Mouse (Mus musculus) spleen, adult 2 months (tissue): ENCODE data around the gene Mast1. TPM values are rescaled to one million over a fixed set of nuclear protein-coding genes. Genes with fewer than 3 reads are reported as not detected.

Experiments used
- DNase-seq, 2 experiments: peaks; one replicate each; pipeline versions ENCODE4 v3.0.0 to v3.0.0-alpha.2; 2012 to 2021; ENCODE audit warnings: low spot score in 2 of 2, low read depth in 1 of 2
- H3K27ac ChIP-seq: fragments of 200-500 bp; 2 replicates; pipeline ENCODE4 v1.5.1; 2012; ENCODE audit warnings: low read length, inconsistent platforms; ENCODE audit not compliant: insufficient read depth
- H3K27me3 ChIP-seq: fragments of 200-500 bp; 2 replicates; pipeline ENCODE4 v1.6.1; 2012; ENCODE audit warnings: mild to moderate bottlenecking, moderate library complexity, low read length, inconsistent platforms; ENCODE audit not compliant: control insufficient read depth, insufficient read depth
- H3K36me3 ChIP-seq: fragments of 200-500 bp; 2 replicates; pipeline ENCODE4 v1.6.1; 2012; ENCODE audit warnings: mild to moderate bottlenecking, low read length, inconsistent platforms; ENCODE audit not compliant: control insufficient read depth, insufficient read depth
- H3K4me1 ChIP-seq: fragments of 200-500 bp; 2 replicates; pipeline ENCODE4 v1.6.1; 2011; ENCODE audit warnings: inconsistent platforms; ENCODE audit not compliant: control insufficient read depth, insufficient read depth, insufficient read length
- H3K4me3 ChIP-seq: fragments of 200-500 bp; 2 replicates; pipeline ENCODE4 v1.5.1; 2011; ENCODE audit warnings: mild to moderate bottlenecking, inconsistent platforms; ENCODE audit not compliant: insufficient read depth, insufficient read length; ENCODE audit errors: extremely low read depth
- CTCF ChIP-seq: fragments of 200-500 bp; IDR thresholded peaks from 2 replicates; pipeline ENCODE4 v1.5.1; 2011; ENCODE audit warnings: mild to moderate bottlenecking, inconsistent platforms; ENCODE audit not compliant: insufficient read depth, insufficient read length, insufficient replicate concordance; ENCODE audit errors: extremely low read depth
- POLR2A ChIP-seq: fragments of 200-500 bp; IDR thresholded peaks from 2 replicates; pipeline ENCODE4 v1.6.1; 2011; ENCODE audit warnings: low read depth, low read length, inconsistent platforms
- WGBS: fragments of 180-500 bp; shearing (Covaris S2); methylation state at CpG from one replicate; pipeline ENCODE4 v1.1.7; 2018; 5-methylcytosine and 5-hydroxymethylcytosine counted together
- polyA plus RNA-seq: library from polyadenylated mRNA; depleted of rRNA; stranded (reverse); fragments of >200 nt; gene quantifications from 2 replicates; pipeline ENCODE4 v1.2.3, GENCODE M21; 2012

Mast1 gene
- polyA plus RNA-seq, 1 experiment = 0.70 TPM

DNA sequence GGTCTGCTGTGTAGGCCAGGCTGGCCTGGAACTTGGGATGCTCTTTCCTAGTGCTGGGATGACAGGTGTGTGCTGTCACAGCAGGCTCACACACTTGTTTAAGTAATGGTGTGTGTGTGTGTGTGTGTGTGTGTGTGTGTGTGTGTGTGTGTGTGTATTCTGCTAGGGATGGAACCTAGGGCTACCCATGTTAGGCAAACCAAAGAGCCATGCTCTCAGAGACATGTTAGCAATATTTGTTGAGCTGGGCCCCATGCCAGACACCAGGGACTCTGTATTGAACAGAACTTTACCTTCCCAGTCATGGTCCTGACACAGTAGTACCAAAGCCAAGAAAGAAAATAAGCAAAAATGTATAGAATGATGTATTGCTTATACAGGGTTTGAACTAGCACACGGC is 9.6 kb downstream of the Mast1 start:
- DNase-seq = no peak
- Histone ChIP-seq H3K27me3 (peaks cover 4% of the 10 kb centered on the region), H3K36me3 (no peaks in the 10 kb centered on the region), H3K4me3 (no peak overlapping the region), H3K4me1 (peaks cover 6% of the 10 kb centered on the region; the same call in 1 of the 2 replicates), H3K27ac (no peak overlapping the region)
- TF ChIP-seq POLR2A (no peak), CTCF (no peak)
- WGBS = 73% methylated on average over 1 of the region's 1 CpGs

DNA sequence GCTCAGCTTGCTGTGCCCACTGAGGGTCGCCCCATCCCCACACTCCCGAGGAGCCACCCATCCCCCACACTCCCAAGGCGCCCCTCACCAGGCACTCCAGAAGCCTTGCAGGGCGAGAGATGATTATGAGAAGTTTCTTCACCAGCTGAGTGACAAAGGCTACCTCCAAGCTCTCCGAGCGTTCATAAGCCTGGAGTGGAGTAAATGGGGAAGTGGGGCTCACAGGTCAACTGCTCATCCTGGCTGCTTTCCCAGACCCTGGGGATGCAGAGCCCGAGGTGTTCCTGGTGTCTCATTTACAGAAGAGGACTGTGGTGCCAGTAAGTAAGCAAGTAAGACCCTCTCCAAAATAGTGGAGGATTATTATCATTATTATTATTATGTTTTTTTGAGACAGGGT is 11.6 kb downstream of the Mast1 start:
- no peak for DNase-seq
- Histone ChIP-seq H3K4me3 (no peak overlapping the region), H3K4me1 (peaks cover 6% of the 10 kb centered on the region; the same call in 1 of the 2 replicates), H3K36me3 (no peaks in the 10 kb centered on the region), H3K27ac (no peak overlapping the region), H3K27me3 (peaks cover 4% of the 10 kb centered on the region)
- 42% methylated on average over 7 of the region's 7 CpGs for WGBS
- TF ChIP-seq POLR2A (no peak), CTCF (no peak)

DNA sequence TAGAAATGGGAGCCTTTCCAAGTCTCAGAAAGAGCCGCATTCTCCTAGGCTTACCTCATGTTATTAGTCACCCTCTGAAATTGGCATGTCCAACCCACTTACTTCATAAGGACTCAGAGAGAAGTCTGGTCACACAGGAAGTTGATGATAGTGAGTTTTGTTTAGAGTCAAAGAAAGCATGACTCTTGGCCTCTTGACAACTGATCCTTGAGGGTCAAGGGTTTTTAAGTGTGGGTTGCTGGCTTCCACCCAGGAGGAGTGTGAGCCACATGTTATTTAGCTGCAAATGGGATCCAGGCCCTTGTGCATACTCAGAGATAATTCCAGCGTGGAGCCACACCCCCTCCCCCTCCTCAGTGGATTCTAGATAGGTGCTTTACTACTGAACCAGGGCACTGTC is 15.6 kb downstream of the Mast1 start:
- TF ChIP-seq POLR2A (no peak), CTCF (no peak)
- WGBS = 83% methylated on average over 2 of the region's 2 CpGs

DNA sequence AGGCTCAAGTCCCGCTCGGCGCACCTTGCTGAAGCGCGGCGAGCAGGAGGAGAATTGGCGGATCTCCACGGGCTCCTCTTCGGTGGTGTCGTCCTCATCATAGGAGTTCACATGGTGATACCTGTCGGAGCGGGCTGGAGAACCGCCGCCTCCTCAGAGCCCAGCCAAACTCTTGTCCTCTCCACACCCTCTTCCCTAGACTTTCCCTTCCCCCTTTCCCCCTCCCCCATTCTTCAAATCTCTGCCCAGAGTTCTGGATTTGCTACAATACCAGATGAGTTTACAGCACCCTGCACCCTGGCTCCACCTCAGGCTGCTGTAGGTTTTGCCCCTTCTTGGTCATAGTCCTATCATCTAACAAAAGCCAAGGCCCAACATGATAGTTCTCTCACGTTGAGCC is 18.5 kb downstream of the Mast1 start:
- Histone ChIP-seq H3K27me3 (no peaks in the 10 kb centered on the region), H3K4me1 (no peaks in the 10 kb centered on the region), H3K36me3 (peaks cover 3% of the 10 kb centered on the region), H3K27ac (no peak overlapping the region), H3K4me3 (no peak overlapping the region)
- 95% methylated on average over 15 of the region's 15 CpGs for WGBS
- TF ChIP-seq POLR2A = no peak
- TF ChIP-seq CTCF = no peak
- DNase-seq = no peak

More for the DNA sequence above, 15.6 kb downstream of the Mast1 start:
- no peak for DNase-seq
- no peak overlapping the region for H3K27ac ChIP-seq
- peaks cover under 1% of the 10 kb centered on the region; the same call in 1 of the 2 replicates for H3K36me3 ChIP-seq
- no peaks in the 10 kb centered on the region for H3K4me1 ChIP-seq
- no peak overlapping the region for H3K4me3 ChIP-seq
- H3K27me3 ChIP-seq = no peaks in the 10 kb centered on the region

DNA sequence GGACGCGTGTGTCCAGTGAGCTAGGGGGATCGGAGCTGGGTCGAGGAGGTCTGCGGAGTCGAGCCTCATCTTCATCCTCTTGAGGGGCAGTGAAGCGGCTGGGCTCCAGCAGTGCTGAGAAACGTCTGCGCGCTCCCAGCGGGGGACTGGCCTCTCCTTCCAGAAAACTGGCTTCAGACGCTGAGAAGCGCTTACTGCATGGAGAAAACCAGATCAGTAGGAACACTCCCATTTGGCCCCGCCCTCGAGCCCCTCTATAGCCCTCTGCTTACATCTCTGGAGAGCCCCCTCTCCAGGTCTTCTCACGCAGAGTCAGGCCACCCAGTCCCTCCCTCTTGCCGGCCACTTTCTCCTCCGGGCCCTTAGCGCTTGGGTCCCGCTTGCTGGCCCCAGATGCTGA is 19.4 kb downstream of the Mast1 start:
- Histone ChIP-seq H3K36me3 (peaks cover 3% of the 10 kb centered on the region), H3K27me3 (no peaks in the 10 kb centered on the region), H3K4me3 (no peak overlapping the region), H3K27ac (no peak overlapping the region), H3K4me1 (peaks cover 1% of the 10 kb centered on the region)
- no peak for TF ChIP-seq CTCF
- no peak for TF ChIP-seq POLR2A
- 57% methylated on average over 20 of the region's 20 CpGs for WGBS
- DNase-seq = no peak

DNA sequence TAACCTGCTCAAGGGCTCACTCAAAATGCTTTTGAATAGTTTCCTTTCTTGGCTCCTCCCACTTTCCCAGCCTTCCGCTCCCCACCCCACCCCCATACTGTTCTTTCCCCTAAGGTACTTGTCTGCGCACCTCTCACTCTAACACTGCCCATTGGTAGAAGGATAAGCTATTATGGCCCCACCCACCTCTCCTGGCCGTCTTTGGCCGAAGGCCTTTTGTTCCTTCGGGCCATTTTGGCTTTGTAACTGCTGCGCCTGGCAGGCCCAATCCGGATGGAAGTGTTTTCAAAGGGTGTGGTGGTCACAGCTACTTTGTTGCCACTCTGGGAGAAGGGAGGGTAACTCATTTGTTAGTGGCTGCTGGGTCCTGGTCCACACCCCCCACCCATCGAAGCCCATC is 21.9 kb downstream of the Mast1 start:
- H3K4me3 ChIP-seq = no peak overlapping the region
- no peaks in the 10 kb centered on the region for H3K27me3 ChIP-seq
- TF ChIP-seq POLR2A (no peak), CTCF (no peak)
- peaks cover 6% of the 10 kb centered on the region for H3K36me3 ChIP-seq
- peaks cover 7% of the 10 kb centered on the region for H3K4me1 ChIP-seq
- DNase-seq = no peak
- no peak overlapping the region for H3K27ac ChIP-seq
- WGBS = 89% methylated on average over 8 of the region's 8 CpGs

DNA sequence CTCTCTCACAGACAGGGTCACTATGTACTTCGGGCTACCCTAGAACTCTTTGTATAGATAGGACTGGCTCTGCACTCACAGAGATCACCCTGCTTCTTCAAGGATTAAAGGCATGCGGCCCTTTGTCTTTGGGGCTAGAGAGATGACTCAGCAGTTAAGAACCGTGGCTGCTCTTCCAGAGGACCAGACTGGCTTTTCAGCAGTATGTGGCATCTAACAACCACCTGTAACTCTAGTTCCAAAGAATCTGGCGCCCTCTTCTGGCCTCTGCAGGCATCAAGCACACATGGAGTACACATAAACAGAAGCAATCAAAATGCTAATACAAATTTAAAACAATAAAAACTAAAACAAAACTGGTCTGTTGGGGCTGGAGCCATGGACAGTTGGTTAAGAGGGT is 23.2 kb downstream of the Mast1 start:
- Histone ChIP-seq H3K36me3 (peaks cover 6% of the 10 kb centered on the region), H3K27ac (peak overlapping the region; percentile 61), H3K4me3 (no peak overlapping the region), H3K4me1 (peaks cover 13% of the 10 kb centered on the region), H3K27me3 (no peaks in the 10 kb centered on the region)
- TF ChIP-seq CTCF = no peak
- TF ChIP-seq POLR2A = no peak
- peak in 1 of 2 experiments; percentile 42 for DNase-seq
- WGBS = 32% methylated on average over 4 of the region's 4 CpGs
